Mouse (Mus musculus): Measurements from ENCODE around the gene Olfr212.
"Not testable (repeated sequence)": the region's sequence is repeated elsewhere in the genome, so short reads cannot be mapped to it uniquely, and the experiment has no call there.

Olfr212 gene

GRCm38 (mm10) chr6:116506302-116507003 lies at the start of gene Olfr212:
Olfr212 (plus strand) TSS chr6:116506516.
- DNase-seq (ENCODE audit: low spot score in 2 of 2): not testable (repeated sequence)

GRCm38 (mm10) chr6:116458728-116459127 lies 47.6 kb upstream of the Olfr212 start:
- DNase-seq (ENCODE audit: low spot score in 2 of 2): no peak

- DNase-seq (ENCODE audit: low spot score in 2 of 2): no peak
Observed at GRCm38 (mm10) chr6:116459232-116459631, 47.1 kb upstream of the Olfr212 start.

- peak in 1 of 2 experiments; percentile 8 for DNase-seq (ENCODE audit: low spot score in 2 of 2)
Observed at GRCm38 (mm10) chr6:116460544-116461283, 45.6 kb upstream of the Olfr212 start, which contains the start of gene Alox5. Alox5 (minus strand) TSS chr6:116461178.

- no peak for DNase-seq (ENCODE audit: low spot score in 2 of 2)
Observed at GRCm38 (mm10) chr6:116468081-116468480, 38.2 kb upstream of the Olfr212 start.

GRCm38 (mm10) chr6:116485081-116485480 lies 21.2 kb upstream of the Olfr212 start:
- no peak for DNase-seq (ENCODE audit: low spot score in 2 of 2)

- no peak for DNase-seq (ENCODE audit: low spot score in 2 of 2)
Observed at GRCm38 (mm10) chr6:116486833-116487232, 19.5 kb upstream of the Olfr212 start.

GRCm38 (mm10) chr6:116488791-116489190 lies 17.5 kb upstream of the Olfr212 start, which contains the start of gene Olfr211:
Olfr211 (plus strand) TSS chr6:116489091.
- DNase-seq (ENCODE audit: low spot score in 2 of 2): no peak

- DNase-seq (ENCODE audit: low spot score in 2 of 2): no peak
Observed at GRCm38 (mm10) chr6:116493742-116494141, 12.6 kb upstream of the Olfr212 start.

GRCm38 (mm10) chr6:116495960-116496359 lies 10.4 kb upstream of the Olfr212 start:
- no peak for DNase-seq (ENCODE audit: low spot score in 2 of 2)

- no peak for DNase-seq (ENCODE audit: low spot score in 2 of 2)
Observed at GRCm38 (mm10) chr6:116514832-116515231, 8.5 kb downstream of the Olfr212 start.

GRCm38 (mm10) chr6:116538156-116538555 lies 31.8 kb downstream of the Olfr212 start, which contains the start of gene Olfr213:
Olfr213 (plus strand) TSS chr6:116538456.
- DNase-seq (ENCODE audit: low spot score in 2 of 2): no peak

- DNase-seq (ENCODE audit: low spot score in 2 of 2): no peak
Observed at GRCm38 (mm10) chr6:116542500-116542899, 36.2 kb downstream of the Olfr212 start.

- DNase-seq (ENCODE audit: low spot score in 2 of 2): not testable (repeated sequence)
Observed at GRCm38 (mm10) chr6:116550841-116551240, 44.5 kb downstream of the Olfr212 start, which contains the start of gene Gm5580. Gm5580 (plus strand) TSS chr6:116551141.

GRCm38 (mm10) chr6:116553935-116554334 lies 47.6 kb downstream of the Olfr212 start, which contains the start of gene Olfr214:
Olfr214 (plus strand) TSS chr6:116554235.
- DNase-seq (ENCODE audit: low spot score in 2 of 2): no peak

GRCm38 (mm10) chr6:116554952-116555351 lies 48.6 kb downstream of the Olfr212 start:
- DNase-seq (ENCODE audit: low spot score in 2 of 2): no peak
